Mouse (Mus musculus) fibroblast of lung, adult 2 months (primary cell): ENCODE results near the gene Mamstr.

ENCODE experiments used
- DNase-seq: peaks from one replicate; pipeline ENCODE4 v3.0.0-alpha.2; 2011; ENCODE audit warnings: low read depth

The Mamstr gene

GRCm38 (mm10) chr7:45628364-45629294 is 11.1 kb upstream of the Mamstr start:
- peak; percentile 54 for DNase-seq

- DNase-seq: no peak
Measured at GRCm38 (mm10) chr7:45630064-45630907, 9.5 kb upstream of the Mamstr start.

DNA sequence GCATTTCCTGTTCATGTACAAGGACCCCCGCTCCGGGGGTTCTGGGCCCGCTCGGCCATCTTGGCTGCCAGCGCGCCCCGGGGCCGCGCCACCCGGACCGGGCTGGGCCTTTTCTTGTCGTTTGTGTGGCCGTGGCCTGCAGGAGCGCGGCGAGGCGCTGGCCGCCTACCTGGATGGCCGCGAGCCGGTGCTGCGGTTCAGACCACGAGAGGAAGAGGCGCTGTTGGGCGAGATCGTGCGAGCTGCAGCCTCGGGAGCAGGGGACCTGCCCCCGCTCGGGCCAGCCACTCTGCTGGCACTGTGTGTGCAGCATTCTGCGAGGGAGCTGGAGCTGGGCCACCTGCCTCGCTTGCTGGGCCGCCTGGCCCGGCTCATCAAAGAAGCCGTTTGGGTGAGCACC is 7.3 kb upstream of the Mamstr start:
- no peak for DNase-seq

DNA sequence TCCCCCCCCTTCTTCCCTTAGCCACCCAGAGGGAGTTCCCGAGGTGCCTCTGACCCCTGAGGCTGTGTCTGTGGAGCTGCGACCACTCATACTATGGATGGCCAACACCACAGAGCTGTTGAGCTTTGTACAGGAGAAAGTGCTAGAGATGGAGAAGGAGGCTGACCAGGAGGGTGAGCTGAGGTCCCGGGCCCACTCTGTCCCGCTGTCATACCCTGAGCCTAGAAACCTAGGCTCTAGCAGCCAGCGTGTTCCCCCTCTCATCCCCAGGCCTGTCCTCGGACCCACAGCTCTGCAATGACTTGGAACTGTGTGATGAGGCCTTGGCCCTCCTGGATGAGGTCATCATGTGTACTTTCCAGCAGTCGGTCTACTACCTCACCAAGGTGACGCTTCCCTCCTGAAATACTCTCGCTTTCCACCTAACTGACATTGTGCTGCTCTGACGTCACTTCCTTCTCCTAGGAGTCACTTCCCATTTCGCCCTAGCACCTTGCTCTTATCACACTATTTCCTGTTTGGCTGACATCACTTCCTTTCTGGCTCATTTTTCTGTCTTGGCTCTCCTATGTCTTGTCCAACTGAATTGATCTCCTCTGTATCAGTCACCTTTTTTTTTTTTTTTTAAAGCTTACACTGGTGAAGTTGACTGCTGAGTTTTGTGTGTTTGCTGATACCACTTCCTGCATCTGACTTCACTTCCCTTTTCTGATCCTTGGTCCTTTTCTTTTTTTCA is 4.7 kb upstream of the Mamstr start:
- DNase-seq: no peak

- no peak for DNase-seq
Measured at GRCm38 (mm10) chr7:45635711-45636688, 3.8 kb upstream of the Mamstr start.

- no peak for DNase-seq
Measured at GRCm38 (mm10) chr7:45637710-45638109, 2.1 kb upstream of the Mamstr start.

DNA sequence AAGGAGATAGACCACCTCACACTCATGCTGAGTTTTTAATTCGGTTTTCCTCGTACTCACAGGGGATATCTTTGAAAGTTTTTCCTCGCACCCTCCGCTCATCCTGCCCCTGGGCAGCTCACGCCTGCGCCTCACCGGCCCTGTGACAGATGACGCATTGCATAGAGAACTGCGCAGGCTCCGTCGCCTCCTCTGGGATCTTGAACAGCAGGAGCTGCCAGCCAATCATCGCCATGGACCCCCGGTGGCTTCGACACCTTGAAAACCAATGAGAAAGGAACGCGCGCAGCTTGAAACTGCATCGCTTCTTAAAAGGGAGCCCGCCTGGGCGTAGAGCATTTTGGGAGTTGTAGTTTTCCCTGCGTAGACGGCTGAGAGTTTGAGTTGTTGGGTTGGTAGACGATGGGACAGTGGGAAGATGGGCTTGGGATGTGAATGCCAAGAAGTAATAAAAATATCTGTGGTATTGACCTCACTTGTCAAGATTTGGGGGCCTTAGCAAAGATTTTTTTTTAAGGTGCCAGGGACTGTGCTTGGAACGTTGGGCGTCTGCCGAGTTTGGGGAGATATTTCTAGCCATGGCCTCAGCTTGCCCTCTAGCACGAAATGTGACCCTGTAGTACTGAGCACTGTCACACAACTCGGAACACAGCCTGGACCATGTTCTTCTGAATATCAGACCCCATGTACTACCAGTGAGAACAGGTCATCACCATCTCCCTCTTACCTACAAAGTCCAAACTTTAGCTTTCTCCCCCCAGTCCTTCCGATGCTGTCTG is 965 bp upstream of the Mamstr start:
- peak; percentile 97 for DNase-seq

DNA sequence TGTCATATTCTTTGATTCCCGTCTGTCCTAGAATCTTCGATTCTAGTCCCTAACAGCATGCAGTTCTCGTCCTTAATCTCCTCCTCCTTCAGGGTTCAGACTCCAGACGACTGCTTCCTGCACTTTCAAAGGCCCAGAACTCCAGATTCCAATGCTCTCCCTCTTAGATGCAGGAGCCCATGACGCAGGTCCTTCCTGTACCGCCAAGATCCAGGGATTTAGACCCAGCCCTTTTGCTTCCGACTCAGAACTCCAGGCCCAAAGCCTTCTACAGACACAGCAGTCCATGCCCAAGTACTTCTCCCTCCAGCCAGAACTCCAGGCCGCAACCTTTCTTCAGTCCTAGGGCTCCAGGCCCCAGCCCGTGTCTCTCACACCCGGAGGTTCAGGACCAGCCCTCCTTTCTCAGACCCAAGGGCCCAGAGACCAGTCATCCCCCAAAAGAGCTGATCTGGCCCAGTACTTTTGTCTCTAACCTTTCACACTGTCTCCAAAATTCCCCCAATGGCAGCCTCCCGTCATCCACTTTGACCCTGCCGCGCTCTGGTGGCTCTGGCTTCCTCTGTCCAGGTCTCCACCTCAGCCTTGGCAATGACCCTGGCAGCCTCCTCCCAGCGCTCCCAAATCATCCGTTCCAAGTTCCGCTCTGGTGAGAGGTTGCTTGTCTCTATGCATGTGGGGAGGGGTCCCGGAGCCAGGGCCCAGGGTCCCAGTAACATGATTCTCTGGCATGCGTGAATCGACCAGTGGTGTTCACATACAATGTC is 597 bp downstream of the Mamstr start:
- DNase-seq: no peak

- peak; percentile 27 for DNase-seq
Measured at GRCm38 (mm10) chr7:45641391-45642040, 1.7 kb downstream of the Mamstr start.

GRCm38 (mm10) chr7:45642083-45642482 is 2.3 kb downstream of the Mamstr start:
- DNase-seq: no peak

DNA sequence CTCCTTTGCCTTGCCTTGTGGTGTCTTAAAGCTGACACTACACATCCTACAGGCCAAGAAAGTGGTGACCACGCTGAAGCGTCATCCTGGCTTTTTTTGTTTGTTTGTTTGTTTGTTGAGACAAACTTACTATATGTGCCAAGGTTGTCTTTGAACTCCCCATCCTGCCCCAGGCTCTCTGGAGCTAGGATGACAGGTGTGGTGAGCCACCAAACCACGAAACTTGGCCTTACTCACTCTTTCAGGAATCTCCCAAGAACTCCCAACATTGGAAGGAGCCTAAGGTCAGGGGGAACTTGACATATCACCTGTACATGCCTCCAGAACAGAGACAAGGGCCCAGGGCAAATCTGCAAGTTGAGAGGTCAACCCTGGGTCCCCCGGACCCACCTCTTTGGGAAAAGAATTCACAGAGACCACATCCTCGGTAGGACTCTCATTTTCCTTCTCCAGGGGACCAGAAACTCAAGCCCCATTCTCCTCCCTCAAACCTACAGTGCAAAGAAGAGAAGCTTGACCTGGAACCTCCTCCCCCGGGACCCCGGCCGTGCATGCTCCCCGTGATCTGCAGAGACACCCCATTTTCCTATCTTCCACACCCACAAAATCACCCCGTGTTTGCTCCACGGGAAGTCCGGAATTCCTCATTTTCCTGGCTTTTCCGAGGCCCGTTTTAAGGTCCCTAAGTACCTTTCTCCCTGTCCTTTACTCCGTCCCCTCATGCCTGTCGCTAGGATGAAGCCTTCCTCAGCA is 2.9 kb downstream of the Mamstr start:
- no peak for DNase-seq

GRCm38 (mm10) chr7:45643441-45644178 is 3.8 kb downstream of the Mamstr start:
- DNase-seq: peak; percentile 88

- DNase-seq: no peak
Measured at GRCm38 (mm10) chr7:45644183-45644582, 4.4 kb downstream of the Mamstr start.

GRCm38 (mm10) chr7:45644872-45645590 is 5.3 kb downstream of the Mamstr start:
- no peak for DNase-seq

GRCm38 (mm10) chr7:45645591-45645971 is 5.8 kb downstream of the Mamstr start:
- DNase-seq: no peak

GRCm38 (mm10) chr7:45646671-45647070 is 6.9 kb downstream of the Mamstr start:
- no peak for DNase-seq

- no peak for DNase-seq
Measured at GRCm38 (mm10) chr7:45649351-45649750, 9.6 kb downstream of the Mamstr start.
